Mouse (Mus musculus) retina, embryonic 14.5 days (tissue): ENCODE results near the gene Ttc3.
"Not testable (repeated sequence)": the region's sequence is repeated elsewhere in the genome, so short reads cannot be mapped to it uniquely, and the experiment has no call there.

Experiments
- DNase-seq: peaks from one replicate; pipeline ENCODE4 v3.0.0-alpha.2; 2015; ENCODE audit warnings: low spot score

Ttc3 gene

GRCm38 (mm10) chr16:94370173-94370914 lies at the start of gene Ttc3:
Gene Ttc3 (plus strand): TSS chr16:94370618.
- peak; percentile 98 for DNase-seq

GRCm38 (mm10) chr16:94323681-94324080 lies 46.7 kb upstream of the Ttc3 start:
- DNase-seq, result no peak

GRCm38 (mm10) chr16:94326008-94326407 lies 44.4 kb upstream of the Ttc3 start:
- DNase-seq, result no peak

- DNase-seq, result peak; percentile 52
These were observed 42.4 kb upstream of the Ttc3 start, which contains the start of gene Ripply3 for GRCm38 (mm10) chr16:94327781-94328711. Gene Ripply3 (plus strand): TSS chr16:94328420.

GRCm38 (mm10) chr16:94328881-94329867 lies 41.2 kb upstream of the Ttc3 start:
- DNase-seq, result peak; percentile 58

GRCm38 (mm10) chr16:94330429-94330828 lies 40.0 kb upstream of the Ttc3 start:
- peak; percentile 63 for DNase-seq

- DNase-seq, result no peak
These were observed 39.1 kb upstream of the Ttc3 start for GRCm38 (mm10) chr16:94331233-94331885.

GRCm38 (mm10) chr16:94331886-94332252 lies 38.5 kb upstream of the Ttc3 start:
- peak; percentile 70 for DNase-seq

- DNase-seq, result no peak
These were observed 34.8 kb upstream of the Ttc3 start for GRCm38 (mm10) chr16:94335656-94336055.

GRCm38 (mm10) chr16:94339164-94340160 lies 31.0 kb upstream of the Ttc3 start:
- not testable (repeated sequence) for DNase-seq

GRCm38 (mm10) chr16:94345733-94346132 lies 24.7 kb upstream of the Ttc3 start:
- DNase-seq, result no peak

- DNase-seq, result no peak
These were observed 23.2 kb upstream of the Ttc3 start for GRCm38 (mm10) chr16:94347080-94347731.

- no peak for DNase-seq
These were observed 21.6 kb upstream of the Ttc3 start for GRCm38 (mm10) chr16:94348779-94349178.

- no peak for DNase-seq
These were observed 20.7 kb upstream of the Ttc3 start for GRCm38 (mm10) chr16:94349588-94350286.

- no peak for DNase-seq
These were observed 20.1 kb upstream of the Ttc3 start for GRCm38 (mm10) chr16:94350287-94350677.

GRCm38 (mm10) chr16:94354450-94354849 lies 16.0 kb upstream of the Ttc3 start:
- DNase-seq, result no peak

GRCm38 (mm10) chr16:94356046-94356445 lies 14.4 kb upstream of the Ttc3 start:
- DNase-seq, result no peak

GRCm38 (mm10) chr16:94356776-94357494 lies 13.5 kb upstream of the Ttc3 start:
- DNase-seq, result no peak
